Mouse (Mus musculus) layer of hippocampus, adult 6 months (tissue): Measurements from ENCODE around the gene Mast4. TPM values are rescaled to one million over a fixed set of nuclear protein-coding genes. Genes with fewer than 3 reads are reported as not detected.

Experiments used
- long read RNA-seq, 2 experiments: library from polyadenylated mRNA; unstranded; transcript quantifications; one replicate each; pipeline ENCODE4 v2.0.0; 2019 to 2020
- polyA plus RNA-seq: library from polyadenylated mRNA; unstranded; fragments of <200 nt; fragmentation: Nextera tagmentation; gene quantifications from 2 replicates; pipeline ENCODE4 v1.2.3, GENCODE M21; 2021

Gene Mast4
- 25.7 and 36.8 TPM in 2 replicates for polyA plus RNA-seq
- long read RNA-seq, experiment 1, partial matches to known transcripts, result 1 of 10 reads
- long read RNA-seq, experiment 1, other reads (novel, unspliced or antisense), result 9 of 10 reads
- long read RNA-seq, experiment 2, partial matches to known transcripts, result 6 of 62 reads
- long read RNA-seq, experiment 2, other reads (novel, unspliced or antisense), result 52 of 62 reads

DNA sequence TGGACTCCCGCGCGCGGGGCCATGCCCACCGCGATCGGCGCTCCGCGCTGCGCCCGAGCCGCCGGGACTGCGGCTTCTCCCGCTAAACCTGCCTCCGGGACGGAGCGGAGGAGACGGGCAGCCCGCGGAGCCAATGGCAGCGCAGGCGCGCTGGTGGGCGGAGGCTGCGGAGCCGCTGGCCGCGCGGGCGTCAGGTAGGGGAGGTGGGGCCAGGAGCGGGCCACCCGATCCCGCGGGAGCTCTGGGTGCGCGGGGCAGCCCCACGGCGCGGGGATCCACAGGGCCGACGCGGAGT is at the start of gene Mast4:
Mast4 (minus strand) TSS at position 106 of the 295 bp plus-strand sequence.

GRCm38 (mm10) chr13:102693341-102693801 is 640.9 kb downstream of the Mast4 start, which contains the start of gene Cd180:
Cd180 (plus strand) TSS chr13:102693558.

